10 mouse cellular contexts compared by ENCODE assay signal in genomic region chr1:119453731-119454130, GRCm38 (mm10). TPM values are rescaled to one million over a fixed set of nuclear protein-coding genes. Genes with fewer than 3 reads are reported as not detected.
DNase-seq lines count a peak whose midpoint lies in the region; ATAC-seq and TF ChIP-seq lines count a peak whose summit lies in the region.
"Had no signal": no experiment of that assay in that cellular context is flagged by ENCODE, and none has a peak within 500 bp of the region (broad histone marks: within the 10 kb centered on the region; RNA-seq: fewer than 3 reads in every experiment).

No protein-coding gene starts in this region.

- ATAC-seq in hindbrain, postnatal 0 days: 0 out of 2 replicates have a peak, but pooled peaks have one; percentile 33
- ATAC-seq: midbrain, embryonic 13.5 days had no signal

- H3K4me1 ChIP-seq in hindbrain, postnatal 0 days (ENCODE audit: insufficient read depth, low read length): peaks cover 5% of the 10 kb centered on the region; the same call in 1 of the 2 replicates
- H3K4me1 ChIP-seq in hindbrain, embryonic 10.5 days (replicated peaks): peaks cover 6% of the 10 kb centered on the region; the same call in 1 of the 2 replicates
- H3K4me1 ChIP-seq in E14TG2a.4 (replicated peaks; ENCODE audit: low read depth, low read length): peaks cover 75% of the 10 kb centered on the region

- H3K9ac ChIP-seq in hindbrain, postnatal 0 days (replicated peaks; ENCODE audit: low read length): no peak overlapping the region
- H3K9ac ChIP-seq: limb, embryonic 12.5 days; midbrain, embryonic 13.5 days had no signal

- TF ChIP-seq CTCF in hindbrain, postnatal 0 days (IDR thresholded peaks at IDR 0.05; ENCODE audit: low read depth): no peak
- TF ChIP-seq CTCF in E14TG2a.4 (conservative IDR thresholded peaks at IDR 0.05; ENCODE audit: low read length): no peak

- DNase-seq in hindbrain, postnatal 0 days (ENCODE audit: low spot score): peak; percentile 68
- DNase-seq in hindbrain, embryonic 10.5 days (ENCODE audit: low spot score): no peak
- peak; percentile 10 for DNase-seq in MN1 (ENCODE audit: low spot score)
- peak; percentile 50 for DNase-seq in gastrocnemius, postnatal 10 days
- no peak for DNase-seq in embryo, embryonic 11 days
- no peak for DNase-seq in kidney, postnatal 14 days

- 39% methylated on average over 4 of the region's 4 CpGs for WGBS in hindbrain, postnatal 0 days
- whole genome bisulfite sequencing in hindbrain, embryonic 10.5 days: 63% methylated on average over 4 of the region's 4 CpGs

- no peaks in the 10 kb centered on the region for H3K9me3 ChIP-seq in hindbrain, postnatal 0 days (ENCODE audit: low read length)
- no peaks in the 10 kb centered on the region for H3K9me3 ChIP-seq in hindbrain, embryonic 10.5 days
- H3K9me3 ChIP-seq in E14TG2a.4 (ENCODE audit: low read length): no peaks in the 10 kb centered on the region
- H3K9me3 ChIP-seq: limb, embryonic 12.5 days; midbrain, embryonic 13.5 days had no signal

- H3K4me3 ChIP-seq in hindbrain, postnatal 0 days (ENCODE audit: low read length): no peak overlapping the region
- no peak overlapping the region for H3K4me3 ChIP-seq in hindbrain, embryonic 10.5 days
- peak overlapping the region; percentile 1; the same call in 1 of the 2 replicates for H3K4me3 ChIP-seq in E14TG2a.4 (replicated peaks; ENCODE audit: low read length)
- H3K4me3 ChIP-seq: erythroblast, embryonic 14.5 days; limb, embryonic 12.5 days; midbrain, embryonic 13.5 days had no signal

- no peaks in the 10 kb centered on the region for H3K27me3 ChIP-seq in hindbrain, postnatal 0 days (ENCODE audit: insufficient read depth, low read length)
- peaks cover 7% of the 10 kb centered on the region; the same call in 1 of the 2 replicates for H3K27me3 ChIP-seq in hindbrain, embryonic 10.5 days (ENCODE audit: insufficient read depth, poor library complexity, severe bottlenecking)
- H3K27me3 ChIP-seq in E14TG2a.4 (ENCODE audit: insufficient read depth, low read length): peaks cover 18% of the 10 kb centered on the region

- H3K36me3 ChIP-seq in hindbrain, postnatal 0 days (ENCODE audit: insufficient read depth, low read length): no peaks in the 10 kb centered on the region
- H3K36me3 ChIP-seq in hindbrain, embryonic 10.5 days: no peaks in the 10 kb centered on the region
- H3K36me3 ChIP-seq in E14TG2a.4 (ENCODE audit: insufficient read depth, low read length): no peaks in the 10 kb centered on the region
- H3K36me3 ChIP-seq: limb, embryonic 12.5 days; midbrain, embryonic 13.5 days had no signal

- H3K4me2 ChIP-seq in hindbrain, postnatal 0 days (ENCODE audit: low read depth, low read length): no peak overlapping the region
- H3K4me2 ChIP-seq: limb, embryonic 12.5 days; midbrain, embryonic 13.5 days had no signal

- no peak overlapping the region for H3K27ac ChIP-seq in hindbrain, postnatal 0 days
- no peak overlapping the region for H3K27ac ChIP-seq in hindbrain, embryonic 10.5 days
- H3K27ac ChIP-seq: limb, embryonic 12.5 days; midbrain, embryonic 13.5 days had no signal

RNA-seq across cellular contexts. Expression of gene Inhbb, which starts 31.7 kb away (rescaled TPM):
- total RNA-seq in hindbrain, postnatal 0 days (2014; rRNA removed): 7.1 and 9.9 TPM in 2 replicates
- 3.3 and 3.4 TPM in 2 replicates for polyA plus RNA-seq in hindbrain, postnatal 0 days (2015; fragmentation: Nextera tagmentation; extraction: Ambion mirVana)
- 0.14 and 0.31 TPM in 2 replicates for polyA plus RNA-seq in hindbrain, embryonic 10.5 days (2016; fragmentation: Nextera tagmentation; extraction: Ambion mirVana)
- under 1 TPM; 0.42 to 0.72 TPM for total RNA-seq in gastrocnemius, postnatal 10 days (2021)

RNA-seq across cellular contexts. Expression of gene Ralb, which starts 50.9 kb away (rescaled TPM):
- total RNA-seq in hindbrain, postnatal 0 days (2014; rRNA removed): 42.9 and 43.5 TPM in 2 replicates
- polyA plus RNA-seq in hindbrain, postnatal 0 days (2015; fragmentation: Nextera tagmentation; extraction: Ambion mirVana): 61.0 and 62.1 TPM in 2 replicates
- polyA plus RNA-seq in hindbrain, embryonic 10.5 days (2016; fragmentation: Nextera tagmentation; extraction: Ambion mirVana): 96.8 and 103 TPM in 2 replicates
- total RNA-seq in gastrocnemius, postnatal 10 days (2021): 10 to 100 TPM; 23.8 to 29.8 TPM

Comparison
In these comparisons a context has a peak if more than half of its experiments do, and no peak if none do; other contexts are left out.
1. DNase-seq: peak in hindbrain, postnatal 0 days (single experiment), MN1 (single experiment) and gastrocnemius, postnatal 10 days (single experiment); none in hindbrain, embryonic 10.5 days (single experiment), embryo, embryonic 11 days (single experiment) and kidney, postnatal 14 days (single experiment).